Comparison of ENCODE assay signal across 36 mouse cellular contexts in the genomic region with DNA sequence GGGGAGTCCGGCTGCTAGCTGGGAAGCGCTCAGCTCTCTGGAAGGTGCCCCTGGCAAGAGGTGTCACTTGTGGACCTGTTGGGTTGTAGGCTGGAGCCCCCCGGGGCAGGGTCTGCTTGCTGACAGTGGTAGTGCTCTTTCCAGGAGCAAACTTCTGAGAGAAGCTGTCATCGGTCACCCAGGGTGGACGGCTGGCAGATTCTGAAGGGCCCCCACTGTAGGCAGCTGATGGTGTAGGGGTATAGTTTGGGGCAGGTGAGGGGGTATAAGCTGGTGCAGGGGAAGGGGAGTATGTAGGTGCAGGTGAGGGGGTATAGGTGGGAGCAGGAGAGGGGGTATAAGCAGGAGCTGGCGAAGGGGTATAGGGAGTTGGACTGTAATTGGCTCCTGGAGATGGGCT. TPM values are rescaled to one million over a fixed set of nuclear protein-coding genes. Genes with fewer than 3 reads are reported as not detected.
DNase-seq lines count a peak whose midpoint lies in the region; ATAC-seq and TF ChIP-seq lines count a peak whose summit lies in the region.
"Had no signal": no experiment of that assay in that cellular context is flagged by ENCODE, and none has a peak within 500 bp of the region (broad histone marks: within the 10 kb centered on the region; RNA-seq: fewer than 3 reads in every experiment).

No protein-coding gene starts in this region.

- 75% methylated on average over 6 of the region's 6 CpGs for WGBS in heart, adult 2 months
- 35% methylated on average over 6 of the region's 6 CpGs for WGBS in heart, embryonic 14.5 days
- 89% methylated on average over 6 of the region's 6 CpGs for WGBS in intestine, embryonic 16.5 days
- WGBS in cerebellum, adult 2 months: 83% methylated on average over 6 of the region's 6 CpGs

- peak in 1 of 2 experiments; percentile 38 for DNase-seq in heart, adult 2 months
- DNase-seq in heart, adult 9 months (ENCODE audit: low spot score in 2 of 2): no peak
- DNase-seq in heart, postnatal 14 days: no peak
- no peak for DNase-seq in ovary, adult 18-20 months (ENCODE audit: low spot score)
- no peak for DNase-seq in cerebellum, adult 2 months
- DNase-seq: adrenal gland, postnatal 10 days; cerebellum, adult 11 months; cerebellum, adult 9-11 months; embryo, embryonic 11 days; gastrocnemius, postnatal 36 days; kidney, adult 8-10 months; kidney, postnatal 4 days; layer of hippocampus, postnatal 36 days; liver, embryonic 13.5 days; lung, adult 18-20 months; midbrain, embryonic 14.5 days; right cerebral cortex, adult 18-20 months; spleen, adult 18-20 months; thymus, adult 2 months; thymus, postnatal 36 days had no signal

- peaks cover 14% of the 10 kb centered on the region for H3K4me1 ChIP-seq in heart, adult 2 months (ENCODE audit: control insufficient read depth, insufficient read depth, low read length)
- peaks cover 31 to 52% of the 10 kb centered on the region in 2 experiments for H3K4me1 ChIP-seq in heart, embryonic 14.5 days (ENCODE audit: control insufficient read depth in 2 of 2, insufficient read depth in 2 of 2, low read length in 2 of 2)
- H3K4me1 ChIP-seq in intestine, embryonic 16.5 days (ENCODE audit: control insufficient read depth, insufficient read depth, low read length): peaks cover 5% of the 10 kb centered on the region; the same call in 1 of the 2 replicates
- H3K4me1 ChIP-seq in cerebellum, adult 2 months (ENCODE audit: control insufficient read depth, insufficient read depth, low read length): no peaks in the 10 kb centered on the region

- H3K27me3 ChIP-seq in heart, adult 2 months (ENCODE audit: control insufficient read depth, insufficient read depth, low read length): no peaks in the 10 kb centered on the region
- H3K27me3 ChIP-seq in heart, embryonic 14.5 days (ENCODE audit: control insufficient read depth, insufficient read depth, low read length): peaks cover 4% of the 10 kb centered on the region; the same call in 1 of the 2 replicates
- H3K27me3 ChIP-seq in intestine, embryonic 16.5 days (replicated peaks; ENCODE audit: control insufficient read depth, insufficient read depth, low read length): peaks cover 2% of the 10 kb centered on the region; the same call in 1 of the 2 replicates
- no peaks in the 10 kb centered on the region for H3K27me3 ChIP-seq in cerebellum, adult 2 months (ENCODE audit: control insufficient read depth, insufficient read depth, low read length)
- H3K27me3 ChIP-seq: limb, embryonic 15.5 days; Patski had no signal

- intact Hi-C loops in heart, adult 2 months (cut with DNase I): no loop called here
- intact Hi-C loops in heart, postnatal 14 days (cut with DNase I): no loop called here

- H3K36me3 ChIP-seq in heart, adult 2 months (ENCODE audit: control insufficient read depth, insufficient read depth, low read length): peaks cover 30% of the 10 kb centered on the region
- H3K36me3 ChIP-seq in heart, embryonic 14.5 days (ENCODE audit: control insufficient read depth, insufficient read depth, low read length): peaks cover 86% of the 10 kb centered on the region
- no peaks in the 10 kb centered on the region for H3K36me3 ChIP-seq in intestine, embryonic 16.5 days (ENCODE audit: control insufficient read depth, insufficient read depth, low read length)
- H3K36me3 ChIP-seq: embryonic facial prominence, embryonic 12.5 days; limb, embryonic 10.5 days; limb, embryonic 15.5 days; liver, embryonic 13.5 days had no signal

- no peak for TF ChIP-seq POLR2A in heart, adult 2 months (IDR thresholded peaks at IDR 0.05; ENCODE audit: insufficient read depth, low read depth, low read length)
- TF ChIP-seq POLR2A in cerebellum, adult 2 months (IDR thresholded peaks at IDR 0.05; ENCODE audit: borderline replicate concordance, insufficient read depth, low read length): no peak

- ATAC-seq in heart, embryonic 14.5 days (ENCODE audit: insufficient number of reproducible peaks, insufficient read depth, low FRiP score, low read depth): no peak
- no peak for ATAC-seq in intestine, embryonic 16.5 days
- ATAC-seq: forebrain, embryonic 14.5 days; lung, postnatal 0 days had no signal

- H3K9ac ChIP-seq in heart, adult 2 months (ENCODE audit: low read depth, low read length): peak overlapping the region; percentile 41
- peak overlapping the region; percentile 58 for H3K9ac ChIP-seq in heart, embryonic 14.5 days (ENCODE audit: low read length)
- H3K9ac ChIP-seq in intestine, embryonic 16.5 days (ENCODE audit: low read depth, low read length): no peak overlapping the region
- H3K9ac ChIP-seq: embryonic facial prominence, embryonic 12.5 days; hindbrain, embryonic 14.5 days; limb, embryonic 15.5 days; liver, embryonic 13.5 days had no signal

- peak overlapping the region; percentile 44 for H3K4me2 ChIP-seq in heart, embryonic 14.5 days (ENCODE audit: low read length)
- H3K4me2 ChIP-seq in intestine, embryonic 16.5 days (ENCODE audit: low read depth, low read length): no peak overlapping the region
- H3K4me2 ChIP-seq: embryonic facial prominence, embryonic 12.5 days; hindbrain, embryonic 14.5 days; limb, embryonic 15.5 days; liver, embryonic 13.5 days had no signal

- TF ChIP-seq CTCF in heart, adult 2 months (IDR thresholded peaks at IDR 0.05): no peak
- no peak for TF ChIP-seq CTCF in cerebellum, adult 2 months (IDR thresholded peaks at IDR 0.05; ENCODE audit: borderline replicate concordance, insufficient read depth, low read depth, low read length)

- peak overlapping the region; percentile 93 for H3K27ac ChIP-seq in heart, adult 2 months
- H3K27ac ChIP-seq in heart, embryonic 14.5 days (replicated peaks in 1 of 2; ENCODE audit: control insufficient read depth in 1 of 2, insufficient read depth in 1 of 2, low read depth in 2 of 2, low read length in 2 of 2): peak overlapping the region; percentile 75 to 95
- H3K27ac ChIP-seq in intestine, embryonic 16.5 days (ENCODE audit: low read length): peak overlapping the region; percentile 49
- no peak overlapping the region for H3K27ac ChIP-seq in cerebellum, adult 2 months (ENCODE audit: insufficient read depth, low read length)
- H3K27ac ChIP-seq: embryonic facial prominence, embryonic 12.5 days; hindbrain, embryonic 14.5 days; kidney, postnatal 0 days; limb, embryonic 10.5 days; limb, embryonic 15.5 days; liver, embryonic 13.5 days had no signal

- H3K4me3 ChIP-seq in heart, adult 2 months: no peak overlapping the region
- no peak overlapping the region for H3K4me3 ChIP-seq in heart, embryonic 14.5 days (ENCODE audit: control insufficient read depth in 1 of 2, insufficient read depth in 1 of 2, low read depth in 1 of 2, low read length in 2 of 2)
- no peak overlapping the region for H3K4me3 ChIP-seq in intestine, embryonic 16.5 days (ENCODE audit: low read length)
- H3K4me3 ChIP-seq in cerebellum, adult 2 months (replicated peaks; ENCODE audit: insufficient read depth, low read depth, low read length): no peak overlapping the region
- H3K4me3 ChIP-seq: embryonic facial prominence, embryonic 12.5 days; limb, embryonic 10.5 days; limb, embryonic 15.5 days; liver, embryonic 13.5 days had no signal

- no peaks in the 10 kb centered on the region for H3K79me2 ChIP-seq in heart, adult 2 months (replicated peaks; ENCODE audit: control insufficient read depth, insufficient read depth, low read length)

- H3K9me3 ChIP-seq in heart, embryonic 14.5 days (ENCODE audit: control insufficient read depth, low read length): no peaks in the 10 kb centered on the region
- H3K9me3 ChIP-seq in intestine, embryonic 16.5 days (ENCODE audit: control insufficient read depth, low read length): no peaks in the 10 kb centered on the region
- H3K9me3 ChIP-seq: embryonic facial prominence, embryonic 12.5 days; limb, embryonic 10.5 days; limb, embryonic 15.5 days; liver, embryonic 13.5 days had no signal

- TF ChIP-seq EP300 in heart, adult 2 months (IDR thresholded peaks at IDR 0.05; ENCODE audit: insufficient read depth, low read depth, low read length): no peak

RNA-seq across cellular contexts. Expression of a gene that starts 21.4 kb away (rescaled TPM):
- not detected for total RNA-seq in heart, adult 2 months (2021)
- not detected in 2 replicates for polyA plus RNA-seq in heart, adult 2 months (2012; rRNA removed)
- not detected in 2 replicates for polyA plus RNA-seq in heart, embryonic 14.5 days (2014; fragmentation: Nextera tagmentation; extraction: Ambion mirVana)
- not detected for total RNA-seq in heart, postnatal 14 days (2021)
- not detected in 2 replicates for polyA plus RNA-seq in intestine, embryonic 16.5 days (2015; fragmentation: Nextera tagmentation; extraction: Ambion mirVana)
- not detected in 2 replicates for polyA plus RNA-seq in cerebellum, adult 2 months (2012; rRNA removed)
- total RNA-seq: adrenal gland, postnatal 10 days; gastrocnemius, postnatal 36 days; hematopoietic stem cell, adult 5-6 weeks; layer of hippocampus, adult 8-10 months; layer of hippocampus, postnatal 36 days; MEL; monocyte, adult 5-6 weeks; neutrophil, adult 5-6 weeks had no signal
- polyA plus RNA-seq: embryonic facial prominence, embryonic 12.5 days; forebrain, embryonic 14.5 days; hindbrain, embryonic 14.5 days; kidney, postnatal 0 days; limb, embryonic 10.5 days; limb, embryonic 15.5 days; liver, embryonic 13.5 days; lung, postnatal 0 days; midbrain, embryonic 14.5 days; neural tube, embryonic 11.5 days; Patski; thymus, adult 2 months had no signal

RNA-seq across cellular contexts. Expression of a gene that starts 40.9 kb away (rescaled TPM):
- 10 to 100 TPM; 58.4 to 62.5 TPM for total RNA-seq in heart, adult 2 months (2021)
- polyA plus RNA-seq in heart, adult 2 months (2012; rRNA removed): 13.8 and 38.2 TPM in 2 replicates
- 44.2 and 49.0 TPM in 2 replicates for polyA plus RNA-seq in heart, embryonic 14.5 days (2014; fragmentation: Nextera tagmentation; extraction: Ambion mirVana)
- total RNA-seq in heart, postnatal 14 days (2021): 10 to 100 TPM; 73.6 to 77.2 TPM
- 11.0 and 15.6 TPM in 2 replicates for polyA plus RNA-seq in intestine, embryonic 16.5 days (2015; fragmentation: Nextera tagmentation; extraction: Ambion mirVana)
- polyA plus RNA-seq in cerebellum, adult 2 months (2012; rRNA removed): 23.3 and 24.3 TPM in 2 replicates

RNA-seq across cellular contexts. Expression of a gene that starts 44.5 kb away (rescaled TPM):
- 1,000 to 10,000 TPM in 1 of 2 experiments, 100 to 1,000 TPM in 1; 940 to 1,084 TPM for total RNA-seq in heart, adult 2 months (2021)
- polyA plus RNA-seq in heart, adult 2 months (2012; rRNA removed): 1,077 and 1,138 TPM in 2 replicates
- 301 and 314 TPM in 2 replicates for polyA plus RNA-seq in heart, embryonic 14.5 days (2014; fragmentation: Nextera tagmentation; extraction: Ambion mirVana)
- total RNA-seq in heart, postnatal 14 days (2021): 100 to 1,000 TPM; 877 to 926 TPM
- 12.8 and 15.7 TPM in 2 replicates for polyA plus RNA-seq in intestine, embryonic 16.5 days (2015; fragmentation: Nextera tagmentation; extraction: Ambion mirVana)
- polyA plus RNA-seq in cerebellum, adult 2 months (2012; rRNA removed): 7.0 TPM in 2 replicates
- total RNA-seq: MEL; monocyte, adult 5-6 weeks; neutrophil, adult 5-6 weeks had no signal

RNA-seq across cellular contexts. Expression of a gene that starts 55.9 kb away (rescaled TPM):
- 1 to 10 TPM; 2.4 to 2.6 TPM for total RNA-seq in heart, adult 2 months (2021)
- polyA plus RNA-seq in heart, adult 2 months (2012; rRNA removed): 7.9 and 9.2 TPM in 2 replicates
- 5.0 and 5.2 TPM in 2 replicates for polyA plus RNA-seq in heart, embryonic 14.5 days (2014; fragmentation: Nextera tagmentation; extraction: Ambion mirVana)
- 1 to 10 TPM; 2.2 to 2.3 TPM for total RNA-seq in heart, postnatal 14 days (2021)
- polyA plus RNA-seq in intestine, embryonic 16.5 days (2015; fragmentation: Nextera tagmentation; extraction: Ambion mirVana): 0.34 TPM in 1 of 2 replicates, not detected in the other
- 0.17 and 0.33 TPM in 2 replicates for polyA plus RNA-seq in cerebellum, adult 2 months (2012; rRNA removed)
- total RNA-seq: adrenal gland, postnatal 10 days; gastrocnemius, postnatal 36 days; hematopoietic stem cell, adult 5-6 weeks; layer of hippocampus, adult 8-10 months; layer of hippocampus, postnatal 36 days; MEL; monocyte, adult 5-6 weeks; neutrophil, adult 5-6 weeks had no signal
- polyA plus RNA-seq: forebrain, embryonic 14.5 days; hindbrain, embryonic 14.5 days; limb, embryonic 10.5 days; liver, embryonic 13.5 days; midbrain, embryonic 14.5 days; neural tube, embryonic 11.5 days; Patski had no signal

Comparison
In these comparisons a context has a peak if more than half of its experiments do, and no peak if none do; other contexts are left out.
1. RNA of a gene that starts 44.5 kb away (polyA plus RNA-seq): 1,077 to 1,138 TPM in heart, adult 2 months and 301 to 314 TPM in heart, embryonic 14.5 days; 12.8 to 15.7 TPM in intestine, embryonic 16.5 days and 7.0 TPM in cerebellum, adult 2 months; every median in the first group is over 10 times any median in the second.